Mouse (Mus musculus) ES-Bruce4 (cell line): ENCODE measurements around the gene Ears2. TPM values are rescaled to one million over a fixed set of nuclear protein-coding genes. Genes with fewer than 3 reads are reported as not detected.

Source experiments
- H3K27ac ChIP-seq: 2 replicates; pipeline ENCODE4 v1.5.1; 2012; ENCODE audit warnings: low read length, inconsistent platforms; ENCODE audit not compliant: insufficient read depth
- H3K27me3 ChIP-seq: 2 replicates; pipeline ENCODE4 v1.6.1; 2012; ENCODE audit warnings: mild to moderate bottlenecking, low read length, inconsistent platforms; ENCODE audit not compliant: control insufficient read depth, poor library complexity, insufficient read depth, severe bottlenecking
- H3K36me3 ChIP-seq: 2 replicates; pipeline ENCODE4 v1.6.1; 2012; ENCODE audit warnings: inconsistent platforms, mild to moderate bottlenecking, low read length, moderate library complexity; ENCODE audit not compliant: control insufficient read depth, poor library complexity, insufficient read depth, severe bottlenecking
- H3K4me1 ChIP-seq: one replicate; pipeline ENCODE4 v1.8.1; 2011; ENCODE audit warnings: low read length; ENCODE audit not compliant: control insufficient read depth, insufficient read depth
- H3K4me3 ChIP-seq: 2 replicates; pipeline ENCODE4 v1.5.1; 2011; ENCODE audit warnings: low read depth, mild to moderate bottlenecking, low read length
- H3K9ac ChIP-seq: 2 replicates; pipeline ENCODE4 v1.6.1; 2012; ENCODE audit warnings: low read depth, mild to moderate bottlenecking, inconsistent platforms; ENCODE audit not compliant: poor library complexity, severe bottlenecking
- H3K9me3 ChIP-seq: replicated peaks from 2 replicates; pipeline ENCODE4 v1.6.1; 2012; ENCODE audit warnings: mild to moderate bottlenecking, low read length, inconsistent platforms; ENCODE audit not compliant: control insufficient read depth, poor library complexity, insufficient read depth, severe bottlenecking
- CTCF ChIP-seq: IDR thresholded peaks from one replicate; pipeline ENCODE4 v1.8.1; 2011; ENCODE audit warnings: low read depth, low read length
- EP300 ChIP-seq: IDR thresholded peaks from 2 replicates; pipeline ENCODE4 v1.6.1; 2011; ENCODE audit warnings: low read depth, low read length; ENCODE audit not compliant: insufficient read depth
- POLR2A ChIP-seq: IDR thresholded peaks from one replicate; pipeline ENCODE4 v1.8.1; 2011; ENCODE audit warnings: low read length; ENCODE audit not compliant: insufficient read depth
- polyA plus RNA-seq: library from polyadenylated mRNA; stranded (reverse); fragments of >200 nt; gene quantifications from 2 replicates; pipeline ENCODE4 v1.2.4, GENCODE M21; 2011; ENCODE audit warnings: low read depth; ENCODE audit not compliant: missing spikeins, insufficient read depth, insufficient read length

Gene Ears2
- polyA plus RNA-seq, 1 experiment, result 12.4 TPM

DNA sequence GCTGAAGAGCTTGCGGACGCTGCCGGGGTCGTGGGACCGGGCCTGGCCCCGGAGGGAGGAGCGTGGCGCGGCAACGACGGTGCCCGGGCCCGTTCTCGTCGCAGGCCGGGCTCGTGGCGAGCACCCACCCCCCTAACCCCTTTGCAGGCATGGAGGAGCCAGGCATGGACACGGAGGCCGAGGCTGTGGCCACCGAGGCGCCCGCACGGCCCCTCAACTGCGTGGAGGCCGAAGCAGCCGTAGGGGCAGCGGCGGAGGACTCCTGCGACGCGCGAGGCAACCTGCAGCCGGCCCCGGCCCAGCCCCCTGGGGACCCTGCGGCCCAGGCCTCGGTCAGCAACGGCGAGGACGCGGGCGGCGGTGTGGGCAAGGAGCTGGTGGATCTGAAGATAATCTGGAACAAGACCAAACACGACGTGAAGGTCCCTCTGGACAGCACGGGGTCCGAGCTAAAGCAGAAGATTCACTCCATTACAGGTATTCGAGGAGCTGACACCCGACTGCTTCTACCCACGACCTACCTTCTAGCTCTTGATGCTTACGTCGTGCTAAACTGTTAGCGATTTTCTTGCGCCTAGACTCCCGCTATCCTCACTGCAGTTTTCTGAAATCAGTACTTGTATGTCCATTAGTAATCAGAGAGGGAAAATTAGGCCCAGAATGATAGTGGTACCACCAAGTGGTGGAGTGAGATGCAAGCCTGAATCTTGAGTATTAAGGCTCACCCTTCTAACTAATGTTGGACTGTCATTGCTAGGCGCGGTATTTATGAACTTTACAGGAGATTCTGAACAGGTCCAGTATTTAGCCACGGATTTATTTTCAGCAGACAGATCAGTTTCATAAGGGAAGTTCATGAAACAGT is 686 bp upstream of the Ears2 start:
- Histone ChIP-seq H3K36me3 (peaks cover 36% of the 10 kb centered on the region), H3K27me3 (no peaks in the 10 kb centered on the region), H3K9me3 (no peaks in the 10 kb centered on the region), H3K4me3 (peak overlapping the region; percentile 78), H3K27ac (no peak overlapping the region), H3K4me1 (no peaks in the 10 kb centered on the region), H3K9ac (peak overlapping the region; percentile 84)
- TF ChIP-seq EP300 (no peak), CTCF (no peak)

DNA sequence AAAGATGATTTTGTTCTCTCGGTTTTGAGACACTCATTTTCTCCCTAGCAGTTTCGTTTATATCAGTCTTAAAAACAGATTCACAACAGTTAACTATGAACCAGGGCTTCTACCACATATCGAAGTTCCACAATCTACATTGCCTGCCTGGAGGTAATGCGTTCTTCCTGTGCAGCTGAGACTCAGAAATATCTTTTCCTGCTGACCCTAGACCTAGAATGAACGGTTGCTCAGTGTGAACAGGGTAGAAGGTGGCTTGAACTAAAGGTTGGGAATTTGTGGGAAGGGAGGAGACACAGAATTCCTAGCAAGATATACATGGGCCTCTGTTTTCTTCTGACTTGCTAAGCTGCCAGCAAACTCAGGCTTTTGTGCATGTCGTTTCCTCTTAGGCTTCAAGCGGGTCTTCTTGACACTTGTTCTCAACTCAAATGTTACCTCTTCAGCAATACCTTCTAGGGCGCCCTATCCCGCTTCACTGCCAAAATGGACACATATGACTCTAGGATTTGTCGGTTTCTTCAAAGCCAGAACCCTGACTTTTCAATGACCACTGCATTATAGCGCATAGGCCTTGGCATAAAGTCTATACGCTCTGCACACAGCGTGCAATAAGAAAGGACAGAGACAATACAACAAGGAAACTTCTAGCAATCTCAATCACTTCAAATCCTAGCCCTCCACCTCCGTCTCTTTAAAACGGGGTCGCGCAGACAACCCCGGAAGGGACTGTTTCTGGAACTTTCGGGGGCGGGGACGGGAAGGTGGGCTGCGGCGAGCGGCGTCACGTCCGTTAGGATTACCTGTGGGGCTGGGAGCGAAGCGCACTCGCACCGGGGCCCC is 740 bp downstream of the Ears2 start:
- H3K27me3 ChIP-seq, result no peaks in the 10 kb centered on the region
- H3K4me1 ChIP-seq, result no peaks in the 10 kb centered on the region
- H3K27ac ChIP-seq, result peak overlapping the region; percentile 85
- H3K9me3 ChIP-seq, result no peaks in the 10 kb centered on the region
- H3K9ac ChIP-seq, result peak overlapping the region; percentile 84
- peak overlapping the region; percentile 78 for H3K4me3 ChIP-seq
- H3K36me3 ChIP-seq, result peaks cover 30% of the 10 kb centered on the region
- TF ChIP-seq EP300 (no peak), CTCF (no peak), POLR2A (no peak)

DNA sequence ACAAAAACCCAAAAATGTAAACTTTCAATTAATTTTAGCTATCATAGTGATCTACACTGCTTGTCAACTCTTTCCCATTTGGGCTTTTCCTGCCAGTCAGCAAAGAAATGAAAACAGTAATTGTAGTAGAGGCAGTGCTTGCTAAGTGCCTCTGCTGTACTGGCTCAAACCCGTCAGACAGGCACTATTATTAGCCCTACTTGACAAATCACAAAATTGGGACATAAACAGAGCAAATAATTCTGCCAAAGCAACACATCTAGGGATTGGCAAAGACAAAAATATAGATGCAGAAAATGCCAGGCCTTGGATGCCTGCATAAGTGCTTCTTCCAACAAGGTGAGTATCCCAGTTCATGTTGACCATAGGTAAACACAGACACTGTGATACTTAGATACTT is 1.4 kb downstream of the Ears2 start:
- Histone ChIP-seq H3K4me1 (no peaks in the 10 kb centered on the region), H3K36me3 (peaks cover 26% of the 10 kb centered on the region), H3K9ac (peak overlapping the region; percentile 84), H3K9me3 (no peaks in the 10 kb centered on the region), H3K27me3 (no peaks in the 10 kb centered on the region), H3K4me3 (no peak overlapping the region), H3K27ac (peak overlapping the region; percentile 49)
- TF ChIP-seq POLR2A, result no peak
- no peak for TF ChIP-seq EP300
- no peak for TF ChIP-seq CTCF

DNA sequence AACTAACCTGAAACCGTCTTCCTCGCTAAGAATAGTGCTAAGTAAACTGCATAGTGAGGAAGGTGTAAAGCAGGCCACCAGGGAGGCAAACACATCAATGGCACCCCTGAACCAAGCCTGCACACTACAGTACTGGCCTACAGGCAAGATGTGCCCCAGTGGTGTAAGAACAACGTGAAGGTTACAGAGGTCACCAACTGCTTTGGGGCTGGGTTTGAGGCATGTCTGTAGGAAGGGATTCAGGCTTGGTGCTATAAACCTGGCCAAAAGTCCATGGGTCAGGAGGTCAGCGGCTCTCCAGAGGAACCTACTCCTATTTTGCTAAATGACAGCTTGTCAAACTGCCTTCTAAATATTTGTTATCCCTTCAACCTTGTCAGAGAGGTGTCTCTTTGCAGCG is 10.4 kb downstream of the Ears2 start:
- H3K9me3 ChIP-seq, result no peaks in the 10 kb centered on the region
- no peak overlapping the region for H3K4me3 ChIP-seq
- no peaks in the 10 kb centered on the region for H3K27me3 ChIP-seq
- H3K27ac ChIP-seq, result no peak overlapping the region
- H3K9ac ChIP-seq, result no peak overlapping the region
- TF ChIP-seq EP300 (no peak), CTCF (no peak), POLR2A (no peak)
- no peaks in the 10 kb centered on the region for H3K4me1 ChIP-seq
- H3K36me3 ChIP-seq, result peaks cover 27% of the 10 kb centered on the region

DNA sequence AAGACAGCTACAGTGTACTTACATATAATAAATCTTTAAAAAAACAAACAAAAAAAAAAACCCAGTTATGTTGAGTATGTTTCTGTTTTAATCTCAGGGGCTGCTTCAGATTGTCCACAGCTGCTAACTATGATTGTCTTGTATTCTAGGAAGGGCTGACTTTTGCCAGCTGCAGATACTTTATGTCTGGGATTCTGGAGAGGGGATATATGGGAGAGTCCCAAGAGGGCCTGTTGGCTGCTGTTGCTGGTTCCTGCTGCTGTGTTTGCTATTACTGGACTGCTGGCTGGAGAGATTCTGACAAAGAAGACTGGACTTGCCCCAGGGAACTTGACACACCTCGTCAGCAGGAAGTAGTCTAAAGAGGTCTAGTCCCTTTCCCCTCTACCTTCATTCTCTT is 16.2 kb downstream of the Ears2 start:
- no peak overlapping the region for H3K4me3 ChIP-seq
- 0 out of 2 replicates have a peak overlapping the region, but pooled peaks have one; percentile 40 for H3K9ac ChIP-seq
- peak overlapping the region; percentile 65 for H3K27ac ChIP-seq
- no peaks in the 10 kb centered on the region for H3K9me3 ChIP-seq
- H3K36me3 ChIP-seq, result peaks cover 49% of the 10 kb centered on the region
- no peaks in the 10 kb centered on the region for H3K27me3 ChIP-seq
- TF ChIP-seq POLR2A, result no peak
- no peak for TF ChIP-seq EP300
- TF ChIP-seq CTCF, result no peak
- H3K4me1 ChIP-seq, result no peaks in the 10 kb centered on the region

DNA sequence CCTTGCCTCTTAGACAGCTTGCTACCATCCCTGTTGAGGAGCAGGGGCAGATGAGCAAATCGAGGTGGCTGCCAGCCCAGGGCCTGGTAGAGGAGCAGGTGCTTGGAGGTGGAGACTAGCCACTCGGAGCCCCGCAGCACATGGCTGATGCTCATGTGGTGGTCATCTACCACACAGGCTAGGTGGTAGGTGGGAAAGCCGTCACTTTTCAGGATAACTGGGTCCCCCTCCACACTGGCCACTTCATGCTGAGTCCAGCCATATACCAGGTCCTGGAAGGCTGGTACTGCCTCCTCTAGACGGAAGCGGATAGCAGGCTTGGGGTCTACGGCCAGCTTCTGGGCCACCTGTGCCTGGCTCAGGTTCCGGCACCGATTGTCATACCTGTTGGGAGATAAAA is 18.9 kb downstream of the Ears2 start:
- Histone ChIP-seq H3K9ac (no peak overlapping the region), H3K4me1 (no peaks in the 10 kb centered on the region), H3K27me3 (no peaks in the 10 kb centered on the region), H3K27ac (no peak overlapping the region), H3K36me3 (peaks cover 31% of the 10 kb centered on the region), H3K4me3 (no peak overlapping the region), H3K9me3 (no peaks in the 10 kb centered on the region)
- TF ChIP-seq EP300, result no peak
